Mouse (Mus musculus) brain, adult 10 weeks (tissue): ENCODE measurements around the gene Olfr512. TPM values are rescaled to one million over a fixed set of nuclear protein-coding genes. Genes with fewer than 3 reads are reported as not detected.

Source experiments
- polyA plus RNA-seq: library from polyadenylated mRNA; stranded (reverse); fragments of 350-450 nt; fragmentation: Illumina TruSeq; extraction: RNeasy Lipid Tissue Mini Kit (QIAGEN cat#74804); gene quantifications from one replicate; pipeline ENCODE4 v1.2.3, GENCODE M21; 2015; ENCODE audit warnings: low read depth, low replicate concordance

The Olfr512 gene
- polyA plus RNA-seq, result not detected

DNA sequence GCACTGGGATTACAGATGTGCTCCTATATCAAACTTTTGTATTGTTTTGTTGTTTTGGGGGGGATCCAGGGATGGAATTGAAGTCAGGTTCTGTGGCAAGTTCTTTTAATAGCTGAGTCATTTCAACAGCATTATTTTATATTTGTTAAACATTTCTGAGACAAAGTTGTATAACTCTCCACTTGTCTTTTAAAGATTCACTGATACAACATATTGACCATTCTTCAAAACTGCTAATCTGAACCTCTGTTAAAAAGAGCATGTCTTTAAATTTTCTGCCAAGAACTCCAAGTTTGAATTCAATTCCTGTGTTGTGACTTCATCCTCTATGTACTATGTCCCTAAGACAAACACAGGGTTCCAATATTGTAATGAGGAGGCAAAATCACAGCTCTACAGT is at the start of gene Olfr512:
Gene Olfr512, plus strand, starts transcription at position 301 of the 400 bp plus-strand sequence.

DNA sequence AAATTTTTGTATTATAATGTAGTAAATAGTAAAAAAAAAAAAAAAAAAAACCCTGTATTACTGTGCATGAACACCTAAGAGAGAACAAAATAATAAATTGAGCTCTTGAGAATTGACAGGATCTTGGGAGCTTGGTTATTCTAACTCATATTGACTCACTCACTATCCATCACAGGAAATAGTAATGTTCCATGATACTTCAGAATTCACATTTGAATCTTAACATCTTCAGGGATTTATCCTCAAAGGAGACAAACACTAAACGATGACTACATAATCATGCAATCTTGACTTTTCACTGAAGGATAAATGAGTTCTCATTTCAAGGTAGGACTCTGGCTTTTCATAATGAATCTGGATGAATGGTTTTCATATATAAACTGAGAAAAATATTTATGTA is 47.0 kb upstream of the Olfr512 start, which contains the start of gene Olfr510:
Gene Olfr510, plus strand, starts transcription at position 301 of the 400 bp plus-strand sequence.

DNA sequence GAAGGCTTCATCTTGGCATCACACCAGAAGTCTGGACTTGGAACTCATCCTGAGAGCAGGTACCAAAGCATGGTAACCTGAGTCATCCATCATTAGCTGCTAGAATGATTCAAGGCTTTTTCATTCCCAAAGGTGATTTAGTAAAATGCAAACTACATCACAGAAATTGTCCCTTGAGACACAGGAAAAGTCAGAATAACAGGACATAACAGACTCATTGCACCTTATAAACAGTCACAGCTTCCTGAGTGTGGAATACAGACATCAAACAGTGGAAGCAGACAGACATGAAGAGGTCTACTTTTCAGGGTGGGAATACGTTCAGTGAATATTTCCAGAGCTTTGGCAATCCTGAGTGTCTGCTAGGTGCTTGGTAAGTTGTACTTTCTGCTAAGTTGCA is 37.6 kb downstream of the Olfr512 start, which contains the start of gene Olfr513:
Gene Olfr513, plus strand, starts transcription at position 301 of the 400 bp plus-strand sequence.

Other genes starting within 250 kb of the Olfr512 start
- not detected for gene Olfr498, start 248.0 kb upstream of the Olfr512 start, polyA plus RNA-seq
- not detected for gene Olfr502, start 188.3 kb upstream of the Olfr512 start, polyA plus RNA-seq
- gene Olfr503, start 168.8 kb upstream of the Olfr512 start, polyA plus RNA-seq, result not detected
- gene Olfr504, start 147.5 kb upstream of the Olfr512 start, polyA plus RNA-seq, result not detected
- not detected for gene Olfr506, start 102.5 kb upstream of the Olfr512 start, polyA plus RNA-seq
- not detected for gene Olfr507, start 91.5 kb upstream of the Olfr512 start, polyA plus RNA-seq
- gene Olfr508, start 83.3 kb upstream of the Olfr512 start, polyA plus RNA-seq, result not detected
- not detected for gene Olfr509, start 61.4 kb upstream of the Olfr512 start, polyA plus RNA-seq
- gene Olfr510, start 46.9 kb upstream of the Olfr512 start, polyA plus RNA-seq, result not detected
- not detected for gene Olfr513, start 37.7 kb downstream of the Olfr512 start, polyA plus RNA-seq
- not detected for gene Olfr514, start 112.7 kb downstream of the Olfr512 start, polyA plus RNA-seq
- gene Olfr516, start 137.2 kb downstream of the Olfr512 start, polyA plus RNA-seq, result not detected
- gene Olfr517, start 159.1 kb downstream of the Olfr512 start, polyA plus RNA-seq, result not detected
- gene Olfr518, start 171.7 kb downstream of the Olfr512 start, polyA plus RNA-seq, result not detected
- gene Olfr519, start 181.1 kb downstream of the Olfr512 start, polyA plus RNA-seq, result not detected
- gene Nlrp10, start 216.9 kb downstream of the Olfr512 start, polyA plus RNA-seq, result not detected
- gene Eif3f, start 221.1 kb downstream of the Olfr512 start, polyA plus RNA-seq, result 91.1 TPM
- gene Tub, start 237.0 kb downstream of the Olfr512 start, polyA plus RNA-seq, result 101 TPM